Mouse (Mus musculus): ENCODE results near the gene Etv6.

DNA sequence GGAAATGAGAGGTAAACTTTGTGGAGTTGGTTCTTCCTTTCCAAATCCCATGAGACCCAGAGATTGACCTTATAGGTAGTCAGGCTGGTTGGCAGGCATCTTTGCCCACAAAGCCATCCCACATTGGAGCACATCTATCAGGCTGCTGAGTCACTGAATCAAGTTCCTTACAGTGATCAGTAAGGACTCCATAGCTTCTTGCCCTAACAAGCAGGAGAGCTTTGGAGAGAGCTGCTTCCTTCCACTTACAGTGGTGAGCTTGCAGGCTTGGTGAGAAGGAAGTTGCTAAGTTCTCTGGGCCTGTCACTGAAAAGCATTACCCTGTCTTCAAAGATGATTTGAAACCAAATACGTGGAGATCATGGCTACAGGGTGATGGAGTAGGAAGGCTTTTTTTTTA is 66.9 kb downstream of the Etv6 start:
- TF ChIP-seq CTCF (IDR thresholded peaks at IDR 0.05; ENCODE audit: low read depth), result no peak
- TF ChIP-seq EP300 (IDR thresholded peaks at IDR 0.05; ENCODE audit: low read depth), result no peak

All from heart, postnatal 0 days (tissue).